Mouse (Mus musculus) gastrocnemius, postnatal 4 days (tissue): ENCODE data around the gene Ap3d1. TPM values are rescaled to one million over a fixed set of nuclear protein-coding genes. Genes with fewer than 3 reads are reported as not detected.

Experiments used
- DNase-seq, 2 experiments: peaks; one replicate each; pipeline ENCODE4 v3.0.0; 2021 to 2022; ENCODE audit warnings: low spot score in 2 of 2, mixed read lengths in 2 of 2
- total RNA-seq, 2 experiments: library from RNA; stranded (reverse); gene quantifications; 2 replicates each; pipeline ENCODE4 v1.2.3; 2021

Ap3d1 gene
- total RNA-seq, 2 experiments from 2014 or later: 52.1 to 58.7 TPM

DNA sequence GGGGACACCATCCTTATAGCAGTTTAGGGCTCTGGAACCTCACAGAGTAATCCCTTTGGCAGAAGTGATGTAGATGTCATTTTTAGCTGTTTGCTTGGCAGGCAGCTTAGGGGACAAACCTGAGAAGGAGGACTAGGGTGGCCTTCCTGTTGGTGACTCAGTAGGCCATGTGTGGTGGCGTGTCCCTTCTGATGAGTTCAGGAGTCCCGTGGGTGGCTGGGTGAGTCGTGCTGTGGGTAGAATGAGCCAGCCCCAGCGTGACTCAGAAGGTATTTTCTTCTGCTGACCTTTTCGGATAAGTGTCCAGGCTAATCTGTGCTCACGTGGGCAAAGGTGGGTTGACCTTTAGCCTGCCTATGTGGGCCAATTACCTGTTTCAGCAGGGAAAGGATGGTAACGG, 16.6 kb upstream of the Ap3d1 start:
- DNase-seq: no peak

DNA sequence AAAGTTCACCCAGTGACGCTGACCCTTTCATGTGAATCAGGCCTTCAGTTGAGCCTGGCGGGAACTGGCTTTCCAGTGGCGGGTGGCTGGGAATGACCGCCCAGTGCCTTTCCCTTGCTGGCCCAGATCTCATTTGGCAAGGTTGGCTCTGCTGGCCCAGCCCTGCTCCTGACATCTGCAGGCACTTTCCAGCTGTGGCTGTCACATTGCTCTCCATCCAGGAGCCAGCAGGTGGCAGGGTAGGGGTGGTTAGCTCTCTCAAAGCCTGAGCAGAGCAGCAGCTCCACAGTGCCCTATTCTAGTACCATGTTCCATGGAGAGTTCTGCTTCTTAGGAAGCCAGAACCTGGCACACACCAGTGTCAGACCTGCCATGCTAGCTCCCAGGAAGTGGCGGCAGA, 15.7 kb upstream of the Ap3d1 start:
- peak; percentile 65 to 81 for DNase-seq

DNA sequence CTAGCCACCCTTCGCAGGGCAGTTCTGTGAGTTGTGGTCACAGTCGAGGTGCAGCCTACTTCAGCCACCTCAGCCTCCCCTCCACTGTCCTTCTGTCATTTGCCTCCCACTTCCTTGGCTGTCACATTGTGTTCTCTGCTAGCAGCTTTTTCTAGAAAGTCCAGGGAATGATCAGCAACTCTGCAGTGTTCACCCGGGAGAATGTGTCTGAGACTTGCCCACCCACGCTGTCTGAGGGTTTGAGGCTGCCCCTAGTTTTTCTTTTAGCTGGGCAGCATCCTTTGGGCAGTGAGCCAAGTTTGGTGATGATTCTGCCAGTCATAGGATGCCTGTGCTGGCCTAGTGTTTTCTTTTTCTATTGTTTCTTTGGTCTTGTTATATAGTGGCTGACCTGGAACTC, 14.9 kb upstream of the Ap3d1 start:
- DNase-seq: no peak

DNA sequence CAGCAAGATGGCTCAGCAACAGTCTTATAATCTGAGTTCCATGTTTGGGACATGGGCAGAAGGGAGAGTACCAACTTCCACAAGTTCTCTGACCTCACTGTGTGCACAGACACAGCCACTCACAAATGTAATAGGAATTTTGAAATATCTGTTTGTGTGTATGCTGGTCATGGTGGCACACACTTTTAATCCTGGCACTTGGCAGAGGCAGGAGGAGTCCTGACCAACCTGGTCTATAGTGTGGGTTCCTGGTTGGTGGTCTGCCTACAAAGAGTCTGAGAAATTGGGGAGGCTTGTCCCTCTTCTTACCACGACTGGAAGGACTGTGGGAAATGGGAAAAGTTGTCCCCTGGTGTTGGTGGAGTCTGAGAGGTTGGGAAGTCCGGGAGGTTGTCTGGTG, 14.4 kb upstream of the Ap3d1 start:
- no peak for DNase-seq

DNA sequence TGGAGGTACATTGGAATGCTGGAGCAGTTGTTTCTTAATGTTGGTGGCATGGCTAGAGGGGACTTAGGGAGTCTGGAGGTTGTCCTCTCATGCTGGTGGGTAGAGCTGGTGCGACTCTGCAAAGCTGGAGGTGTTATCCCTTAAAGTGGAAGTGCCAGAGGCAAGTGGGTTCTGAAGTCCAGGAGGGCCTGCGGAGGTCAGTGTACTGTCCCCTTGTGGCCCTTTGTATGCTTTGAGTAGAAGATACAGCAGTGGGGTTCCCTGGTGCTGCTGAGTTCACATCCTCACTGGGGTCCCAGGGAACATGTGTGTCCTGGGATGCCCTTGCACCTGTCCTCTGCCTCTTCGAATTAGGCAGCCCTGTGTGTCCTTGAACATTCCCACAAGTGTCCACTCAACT, 14.0 kb upstream of the Ap3d1 start:
- DNase-seq: no peak

DNA sequence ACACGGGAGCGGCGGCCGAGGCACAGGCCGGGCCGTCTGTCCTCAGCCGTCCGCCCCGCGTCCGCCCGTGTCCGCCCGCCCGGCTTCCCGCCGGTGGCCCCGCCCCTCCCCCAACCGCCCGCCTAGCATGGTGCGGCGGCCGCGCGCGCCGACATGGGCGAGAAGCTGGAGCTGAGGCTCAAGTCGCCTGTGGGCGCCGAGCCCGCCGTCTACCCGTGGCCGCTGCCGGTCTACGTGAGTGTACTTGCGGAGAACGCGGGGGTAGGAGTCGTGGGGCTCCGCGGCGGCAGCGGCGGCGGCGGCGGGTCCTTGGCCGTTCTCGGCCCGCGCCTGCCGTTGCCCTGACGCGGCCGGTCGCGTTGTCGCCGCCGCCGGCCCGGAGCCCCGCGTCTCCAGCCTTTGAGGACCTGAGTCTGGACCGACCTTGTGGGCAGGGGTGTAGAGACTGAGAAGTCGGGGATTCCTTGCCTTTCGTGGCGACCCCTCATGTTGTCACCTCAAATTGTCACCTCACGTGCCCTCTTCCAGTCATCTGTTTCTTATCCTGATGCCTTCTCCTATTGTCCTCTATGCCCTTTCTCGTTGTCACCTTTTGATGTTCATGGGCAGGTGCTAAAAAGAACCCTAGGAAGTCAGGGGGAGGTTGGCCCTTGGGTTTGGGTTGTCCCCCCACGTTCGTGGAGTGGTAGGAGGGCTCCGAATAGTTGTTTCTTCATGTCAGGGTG, 13.4 kb upstream of the Ap3d1 start:
- DNase-seq: peak in 1 of 2 experiments; percentile 40

DNA sequence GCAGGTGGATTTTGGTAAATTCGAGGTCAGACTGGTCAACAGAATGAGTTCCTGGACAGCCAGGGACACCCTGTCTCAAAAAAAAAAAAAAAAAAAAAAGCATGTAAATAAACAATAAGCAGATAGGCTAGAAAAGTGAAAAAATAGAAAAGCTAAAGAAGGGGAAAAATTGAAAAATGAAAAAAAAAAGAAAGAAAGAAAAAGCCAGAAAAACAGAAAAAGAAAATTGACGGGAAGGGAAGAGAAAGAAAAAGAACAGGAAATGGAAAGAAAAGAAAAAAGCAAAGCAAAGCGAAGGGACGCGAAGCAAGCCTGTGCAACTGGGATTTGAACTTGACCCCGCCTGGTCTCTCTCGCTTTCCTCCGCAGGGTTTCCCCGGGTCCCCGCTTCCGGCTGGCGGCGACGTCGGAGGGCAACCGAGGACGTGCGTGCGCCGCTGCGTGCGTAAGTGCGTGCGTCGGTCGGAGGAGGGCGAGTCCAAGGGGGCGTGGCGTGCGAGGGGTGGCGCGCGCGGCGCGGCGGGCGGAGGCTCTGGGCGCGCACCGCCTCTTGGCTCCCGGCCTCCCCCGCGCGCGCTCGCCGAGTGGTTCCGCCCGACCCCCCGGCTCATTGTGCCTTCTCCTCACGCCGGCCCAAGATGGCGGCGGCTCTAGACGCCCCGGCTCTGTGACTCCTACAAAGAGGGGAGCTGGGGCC, 12.7 kb upstream of the Ap3d1 start, which contains the start of gene Dot1l:
Gene Dot1l (plus strand): TSS at position 613 of the 697 bp plus-strand sequence.
- DNase-seq: peak; percentile 99

DNA sequence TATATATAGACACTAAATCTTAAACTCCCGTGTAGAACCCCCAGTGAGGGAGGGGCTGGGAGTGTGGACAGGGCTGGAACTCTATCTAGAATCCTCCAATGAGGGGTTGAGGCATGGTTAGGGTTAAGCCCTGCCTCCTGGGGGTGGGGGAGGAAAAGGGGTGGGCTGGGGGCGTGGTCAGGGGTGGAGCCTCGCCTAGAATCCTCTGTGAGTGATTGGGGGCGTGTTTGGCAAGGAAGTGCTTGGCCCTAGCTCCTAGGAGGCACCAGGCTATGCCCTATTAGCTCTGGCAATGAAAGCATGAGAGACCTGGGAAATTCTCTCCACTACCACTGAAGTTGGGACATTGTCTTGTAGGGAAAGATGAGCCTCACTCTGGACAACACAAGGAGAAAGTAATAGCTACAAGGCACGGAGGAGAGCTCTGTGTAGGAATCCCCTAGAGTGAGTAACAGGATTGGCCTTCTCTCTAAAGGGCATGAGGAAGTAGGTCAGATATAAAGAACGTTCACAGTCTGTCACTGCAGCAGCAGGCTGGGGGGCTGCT, 10.1 kb upstream of the Ap3d1 start:
- DNase-seq: peak; percentile 73 to 84

DNA sequence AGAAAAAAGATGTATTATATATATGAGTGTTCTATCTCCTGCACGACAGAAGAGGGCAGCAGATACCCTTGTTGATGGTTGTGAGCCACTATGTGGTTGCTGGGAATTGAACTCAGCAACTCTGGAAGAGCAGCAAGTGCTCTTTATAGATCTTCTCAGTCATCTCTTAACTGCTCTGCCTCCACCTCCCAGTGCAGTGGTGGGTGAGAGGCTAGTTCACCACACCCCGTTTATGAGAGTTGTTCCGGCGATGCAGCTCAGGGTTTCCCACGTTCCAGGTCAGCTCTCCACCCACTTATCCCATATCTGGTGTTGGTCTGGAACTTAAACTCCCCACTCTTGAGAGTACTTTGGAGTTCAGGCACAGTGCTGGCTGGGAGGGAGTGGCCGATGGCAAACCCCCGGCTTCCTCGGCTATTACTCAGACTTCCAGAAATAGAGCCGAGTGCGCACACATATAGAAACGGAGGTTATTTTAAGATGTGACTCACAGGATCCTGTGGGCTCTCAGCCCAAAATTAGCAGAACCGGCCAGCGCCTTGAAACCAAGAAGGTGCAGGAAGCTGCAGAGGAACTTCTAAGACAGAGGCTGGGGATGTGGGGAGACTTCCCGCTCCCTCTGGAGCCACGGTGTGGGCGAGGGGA, 9.2 kb upstream of the Ap3d1 start:
- peak in 1 of 2 experiments; percentile 61 for DNase-seq

DNA sequence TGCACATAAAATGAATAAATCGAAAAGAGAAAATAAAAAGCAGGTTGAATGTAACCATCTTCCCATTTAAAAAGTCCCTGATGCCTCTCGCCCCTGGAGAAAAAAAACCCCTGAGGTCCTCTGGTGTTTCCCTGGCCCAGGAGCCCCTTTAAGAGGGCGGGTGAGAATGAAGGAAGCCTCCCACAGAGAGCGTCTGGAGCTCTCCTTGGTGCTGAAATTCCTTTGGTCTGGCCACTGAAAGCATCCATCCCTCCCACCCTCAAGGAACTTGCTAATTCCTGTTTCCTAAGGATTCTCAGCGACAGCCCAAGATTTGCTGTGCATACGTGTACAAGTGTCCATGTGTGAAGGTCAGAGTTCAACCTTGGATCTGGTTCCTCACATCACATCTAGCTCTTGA, 6.5 kb upstream of the Ap3d1 start:
- peak in 1 of 2 experiments; percentile 64 for DNase-seq

DNA sequence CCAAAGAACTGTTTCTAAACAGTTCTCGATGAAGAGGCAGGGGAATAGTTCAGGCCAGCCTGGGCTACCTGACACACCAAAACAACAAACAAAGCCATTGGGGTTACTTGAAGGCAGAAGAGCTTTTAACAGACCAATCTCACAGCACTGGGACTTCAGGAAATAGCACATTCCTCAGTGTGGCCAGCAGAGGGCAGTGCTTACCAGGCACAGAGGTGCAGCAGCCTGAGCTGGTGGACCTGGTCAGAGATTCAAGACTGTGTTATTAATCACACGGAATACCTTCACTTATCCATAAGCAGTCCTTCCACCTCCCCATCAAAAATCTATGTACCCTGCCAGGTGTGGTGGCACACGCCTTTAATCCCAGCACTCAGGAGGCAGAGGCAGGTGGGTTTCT, 5.3 kb upstream of the Ap3d1 start:
- peak; percentile 54 to 73 for DNase-seq

DNA sequence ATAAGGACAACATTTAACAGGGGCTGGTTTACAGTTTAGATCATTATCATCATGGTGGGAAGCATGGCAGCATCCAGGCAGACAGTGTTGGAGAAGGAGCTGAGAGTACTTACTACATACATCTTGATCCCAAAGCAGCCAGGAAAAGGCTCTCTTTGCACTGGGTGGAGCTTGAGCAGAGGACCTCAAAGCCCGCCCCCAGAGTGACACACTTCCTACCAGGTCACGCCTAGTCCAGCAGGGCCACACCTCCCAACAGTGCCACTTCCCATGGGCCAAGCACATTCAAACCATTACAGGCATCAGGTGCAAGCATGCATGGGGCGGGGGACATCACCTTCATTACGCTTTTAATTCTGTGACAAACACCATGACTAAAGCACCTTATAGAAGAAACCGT, 2.2 kb upstream of the Ap3d1 start:
- DNase-seq: peak in 1 of 2 experiments; percentile 33

DNA sequence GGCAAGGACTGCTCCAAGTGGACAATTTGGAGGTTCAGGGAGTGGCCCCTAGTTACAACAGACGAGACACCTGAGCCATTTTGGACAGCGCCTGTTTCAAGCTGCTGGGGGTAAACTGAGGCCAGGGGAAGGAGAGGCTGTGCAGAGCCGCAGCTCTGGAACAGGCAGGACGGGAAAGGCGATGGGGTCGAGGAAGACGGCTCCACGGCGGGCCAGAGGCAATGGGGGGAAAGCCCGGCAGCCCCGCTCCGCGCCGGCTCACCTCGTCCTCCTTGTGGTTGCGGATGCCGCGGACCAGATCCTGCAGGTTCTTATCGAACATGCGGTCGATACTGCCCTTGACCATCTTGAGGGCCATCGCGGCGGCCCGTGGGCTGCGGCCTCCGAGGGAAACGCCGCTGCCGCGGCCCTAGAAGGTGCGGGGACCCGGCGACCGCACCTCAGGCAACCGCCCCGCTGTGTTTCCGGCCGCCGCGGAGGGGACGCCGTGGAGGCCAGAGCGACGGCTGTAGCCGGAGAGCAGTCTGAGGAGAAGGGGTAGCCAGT, 357 bp downstream of the Ap3d1 start:
- no peak for DNase-seq

DNA sequence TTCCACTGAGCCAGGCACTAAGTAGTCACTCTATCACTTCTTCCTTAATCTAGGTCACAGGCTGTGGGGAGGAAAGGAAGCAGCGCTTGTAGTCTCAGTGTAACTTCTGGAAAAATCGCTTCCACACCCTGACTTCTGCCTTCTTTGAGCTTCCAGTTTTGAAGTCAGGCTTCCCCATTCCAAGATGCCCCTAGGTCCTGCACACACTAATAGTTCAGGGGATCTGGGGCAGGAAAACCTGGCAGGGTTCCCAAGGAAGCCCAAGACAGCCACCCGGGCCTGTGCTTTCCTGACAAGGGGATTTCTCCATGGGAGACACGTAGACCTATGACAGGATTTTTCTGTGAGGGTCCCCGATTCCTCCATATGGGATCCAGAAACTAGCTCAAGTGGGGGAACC, 918 bp downstream of the Ap3d1 start:
- DNase-seq: peak in 1 of 2 experiments; percentile 39

DNA sequence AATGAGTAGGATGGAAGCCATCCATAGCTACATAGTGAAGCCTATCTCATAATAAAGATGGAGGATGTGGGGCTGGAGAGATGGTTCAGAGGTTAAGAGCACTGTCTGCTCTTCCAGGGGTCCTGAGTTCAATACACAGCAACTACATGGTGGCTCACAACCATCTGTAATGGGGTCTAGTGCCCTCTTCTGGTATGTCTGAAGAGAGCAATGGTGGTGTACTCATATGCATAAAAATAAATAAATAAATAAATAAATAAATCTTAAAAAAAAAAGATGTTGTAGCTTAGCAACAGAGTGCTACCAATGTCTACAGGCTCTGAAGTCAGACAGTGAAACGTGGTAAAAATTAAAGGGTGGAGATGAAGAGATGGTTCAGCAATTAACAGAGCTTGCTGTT, 3.4 kb downstream of the Ap3d1 start:
- no peak for DNase-seq

DNA sequence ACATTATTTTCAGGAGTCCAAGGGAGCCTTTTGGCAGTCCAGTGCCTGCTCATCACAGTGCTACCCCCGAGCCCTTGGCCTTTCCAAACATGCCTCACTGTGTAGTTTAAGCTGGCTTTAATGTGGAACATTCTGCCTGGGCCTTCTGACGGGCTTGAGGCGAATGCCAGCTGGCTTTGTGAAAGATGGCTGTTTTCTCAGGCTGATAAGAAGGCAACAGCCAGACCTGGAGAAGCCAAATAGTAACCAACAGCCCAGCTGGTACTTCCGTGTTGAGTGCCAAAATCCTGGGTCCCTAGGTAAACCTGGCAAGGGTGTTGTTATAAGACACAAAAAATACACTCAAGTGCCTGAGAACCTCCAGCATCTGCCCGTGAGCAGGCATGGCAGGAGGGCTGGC, 5.3 kb downstream of the Ap3d1 start:
- DNase-seq: no peak

DNA sequence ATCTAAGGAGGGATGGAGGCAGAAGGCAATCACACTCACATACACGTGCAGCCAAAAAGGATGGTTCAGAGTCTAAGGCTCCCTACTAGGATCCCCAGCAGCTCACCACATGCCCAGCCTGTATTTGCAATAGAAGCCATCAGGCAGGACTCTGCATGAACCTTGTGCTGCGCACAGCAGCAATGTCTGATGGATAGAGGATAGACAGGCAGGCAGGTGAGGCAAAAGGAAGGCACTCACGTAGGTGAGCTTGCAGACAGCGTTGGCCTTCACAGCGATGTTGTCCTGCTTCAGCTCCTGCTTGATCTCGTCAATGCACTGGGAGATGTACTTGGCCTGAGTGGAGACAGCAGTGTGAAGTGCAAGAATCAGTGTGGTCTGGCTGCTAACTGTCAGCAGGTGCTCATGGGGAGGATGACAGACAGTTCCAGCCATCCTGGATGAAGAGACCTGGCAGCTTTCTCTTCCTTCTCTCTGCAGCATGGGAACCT, 9.4 kb downstream of the Ap3d1 start:
- no peak for DNase-seq

DNA sequence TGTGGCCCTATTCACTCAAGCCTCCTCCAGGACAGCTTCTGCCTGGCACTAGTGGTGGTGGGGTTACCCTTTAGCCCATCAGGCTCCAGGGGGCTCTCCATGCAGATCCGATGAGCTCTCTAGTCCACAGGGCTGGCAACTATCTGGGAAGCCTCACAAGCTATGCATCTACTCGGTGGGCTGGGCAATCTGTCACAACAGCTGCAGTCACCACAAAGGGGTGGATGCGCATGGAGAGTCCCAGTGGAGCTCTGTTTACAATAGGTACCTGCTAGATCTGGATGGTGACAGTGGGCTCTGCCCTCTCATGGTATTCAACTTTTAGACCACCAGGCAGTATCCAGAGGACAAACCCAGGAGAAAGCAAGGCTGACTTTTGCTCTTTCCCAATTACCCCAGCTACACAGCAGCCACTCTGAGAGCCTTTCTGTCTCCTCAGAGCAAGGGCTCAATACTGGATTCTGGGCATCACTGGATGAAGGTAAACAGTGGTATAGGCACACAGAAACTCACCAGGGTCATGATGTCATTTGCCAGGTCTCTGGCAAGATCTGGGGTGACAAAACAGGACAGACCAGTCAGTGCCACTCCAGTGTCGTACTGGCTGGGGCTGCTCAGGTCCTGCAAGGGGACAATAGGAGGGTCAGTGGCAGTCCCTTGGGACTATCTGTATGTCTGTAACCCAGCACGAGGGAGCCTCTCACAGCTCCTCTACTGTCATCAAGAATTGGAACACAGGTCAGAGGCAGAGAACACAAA, 14.5 kb downstream of the Ap3d1 start:
- no peak for DNase-seq

DNA sequence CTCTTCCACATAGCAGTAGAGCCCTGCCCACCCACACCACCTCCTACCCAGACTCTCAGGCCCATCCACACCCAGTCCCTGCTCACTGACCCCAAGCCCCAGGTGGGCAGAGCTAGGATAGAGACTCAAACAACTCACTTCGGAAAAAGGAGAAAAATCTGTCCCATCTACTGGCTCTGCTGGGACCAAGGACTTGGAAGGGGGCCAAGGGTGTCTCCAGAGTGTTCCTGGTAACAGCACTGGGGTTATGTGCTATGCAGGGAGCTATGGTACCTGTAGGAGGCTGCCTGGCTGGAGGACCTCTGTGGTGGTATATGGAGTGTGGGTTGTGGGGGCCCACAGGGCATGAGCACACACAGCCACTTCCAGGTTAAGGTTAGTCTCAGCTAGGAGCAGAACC, 24.8 kb downstream of the Ap3d1 start:
- DNase-seq: no peak

DNA sequence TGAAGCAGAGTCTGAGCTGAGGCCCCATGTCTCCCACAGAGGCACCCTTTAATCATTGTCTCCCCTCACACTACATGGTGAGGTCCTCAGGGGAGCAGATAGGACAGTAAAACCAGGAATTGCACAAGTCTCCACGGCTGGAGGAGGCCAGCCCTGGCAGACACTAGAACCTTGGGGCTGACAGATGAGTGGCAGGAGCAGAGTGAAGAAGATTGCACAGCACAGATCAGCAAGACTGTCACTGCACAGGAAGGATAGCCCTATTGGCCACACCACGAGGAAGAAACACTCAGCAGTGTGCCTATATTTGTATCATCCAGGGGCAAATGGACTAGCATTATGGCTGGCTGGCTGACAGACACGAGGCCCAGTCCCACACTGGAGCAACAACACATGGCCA, 31.2 kb downstream of the Ap3d1 start:
- DNase-seq: no peak

DNA sequence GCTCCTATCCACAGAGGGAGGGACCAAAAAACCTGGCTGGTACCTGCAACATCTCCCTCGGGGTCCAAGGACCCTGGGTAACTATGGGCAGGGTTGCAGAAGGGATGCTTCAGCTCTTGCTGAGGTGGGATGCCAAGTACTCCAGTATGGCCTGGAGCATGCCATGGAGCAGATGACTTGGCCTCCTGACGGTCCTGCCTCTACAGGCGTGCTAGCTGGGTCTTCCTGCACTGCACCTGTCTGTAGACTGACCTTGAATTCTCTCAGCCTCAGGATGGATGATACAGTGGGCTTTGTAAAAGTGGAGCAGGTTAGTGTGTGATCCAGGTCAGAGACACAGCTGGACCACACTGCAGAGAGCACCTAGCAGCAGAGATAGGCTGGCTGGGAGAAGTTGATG, 36.6 kb downstream of the Ap3d1 start:
- DNase-seq: no peak
